Mouse (Mus musculus) forebrain, embryonic 12.5 days (tissue): ENCODE measurements around the gene Rrp15. TPM values are rescaled to one million over a fixed set of nuclear protein-coding genes. Genes with fewer than 3 reads are reported as not detected.
"Not testable (repeated sequence)": the region's sequence is repeated elsewhere in the genome, so short reads cannot be mapped to it uniquely, and the experiment has no call there.

ENCODE experiments used
- ATAC-seq: fragments of 200-750 bp; cut with Nextera tagmentation; 2 replicates; pipeline ENCODE4 v1.8.0; 2017; ENCODE audit warnings: moderate TSS enrichment; ENCODE audit not compliant: low FRiP score
- H3K27ac ChIP-seq: fragments of 300-500 bp; sonication (generic); 2 replicates; pipeline ENCODE4 v1.5.1; 2016; ENCODE audit warnings: mild to moderate bottlenecking
- H3K27me3 ChIP-seq: fragments of 300-500 bp; sonication (generic); 2 replicates; pipeline ENCODE4 v1.6.1; 2016; ENCODE audit warnings: mild to moderate bottlenecking
- H3K36me3 ChIP-seq: fragments of 300-500 bp; sonication (generic); replicated peaks from 2 replicates; pipeline ENCODE4 v1.6.1; 2016; ENCODE audit warnings: mild to moderate bottlenecking
- H3K4me1 ChIP-seq: fragments of 300-500 bp; sonication (generic); 2 replicates; pipeline ENCODE4 v1.6.1; 2016
- H3K4me2 ChIP-seq: fragments of 300-500 bp; sonication (generic); 2 replicates; pipeline ENCODE4 v1.6.1; 2016; ENCODE audit warnings: mild to moderate bottlenecking, moderate library complexity
- H3K4me3 ChIP-seq: fragments of 300-500 bp; sonication (generic); replicated peaks from 2 replicates; pipeline ENCODE4 v1.5.1; 2016; ENCODE audit warnings: mild to moderate bottlenecking
- H3K9ac ChIP-seq: fragments of 300-500 bp; sonication (generic); 2 replicates; pipeline ENCODE4 v1.6.1; 2016; ENCODE audit warnings: mild to moderate bottlenecking
- H3K9me3 ChIP-seq: fragments of 300-500 bp; sonication (generic); 2 replicates; pipeline ENCODE4 v1.6.1; 2016
- WGBS: fragments of 180-500 bp; shearing (Covaris S2); methylation state at CpG from one replicate; pipeline ENCODE4 v1.1.7; 2016; 5-methylcytosine and 5-hydroxymethylcytosine counted together
- polyA plus RNA-seq: library from polyadenylated mRNA; unstranded; fragments of >200 nt; fragmentation: Nextera tagmentation; extraction: Ambion mirVana; gene quantifications from 2 replicates; pipeline ENCODE4 v1.2.1, GENCODE M21; 2016

Gene Rrp15
- 52.7 and 58.8 TPM in 2 replicates for polyA plus RNA-seq

- peaks cover 18% of the 10 kb centered on the region for H3K4me1 ChIP-seq
- under 1% methylated on average over 46 of the region's 46 CpGs for WGBS
- H3K4me3 ChIP-seq, result peak within 1 kb of the TSS; percentile 75
- H3K4me2 ChIP-seq, result peak within 1 kb of the TSS; percentile 70
- no peaks in the 10 kb centered on the region for H3K9me3 ChIP-seq
- H3K36me3 ChIP-seq, result no peaks in the 10 kb centered on the region
- peak; percentile 95 for ATAC-seq
- peak within 1 kb of the TSS; percentile 75 for H3K9ac ChIP-seq
- peak within 1 kb of the TSS; percentile 78 for H3K27ac ChIP-seq
- no peaks in the 10 kb centered on the region for H3K27me3 ChIP-seq
These were observed at the start of gene Rrp15 for GRCm38 (mm10) chr1:186748724-186749653. Rrp15 (minus strand) TSS chr1:186749358.

- 33% methylated on average over 6 of the region's 6 CpGs for WGBS
- Histone ChIP-seq H3K9me3 (no peaks in the 10 kb centered on the region), H3K9ac (no peak overlapping the region), H3K4me2 (no peak overlapping the region), H3K4me1 (no peaks in the 10 kb centered on the region), H3K27me3 (no peaks in the 10 kb centered on the region), H3K27ac (no peak overlapping the region), H3K4me3 (no peak overlapping the region), H3K36me3 (no peaks in the 10 kb centered on the region)
- no peak for ATAC-seq
These were observed 48.8 kb upstream of the Rrp15 start for GRCm38 (mm10) chr1:186797991-186798390.

GRCm38 (mm10) chr1:186785359-186785758, 36.2 kb upstream of the Rrp15 start:
- Histone ChIP-seq H3K27ac (no peak overlapping the region), H3K4me2 (no peak overlapping the region), H3K4me3 (no peak overlapping the region), H3K9ac (no peak overlapping the region), H3K9me3 (no peaks in the 10 kb centered on the region), H3K36me3 (no peaks in the 10 kb centered on the region), H3K27me3 (no peaks in the 10 kb centered on the region), H3K4me1 (no peaks in the 10 kb centered on the region)
- 90% methylated on average over 4 of the region's 4 CpGs for WGBS
- no peak for ATAC-seq

- no peaks in the 10 kb centered on the region for H3K27me3 ChIP-seq
- no peaks in the 10 kb centered on the region for H3K36me3 ChIP-seq
- 75% methylated on average over 2 of the region's 2 CpGs for WGBS
- H3K9ac ChIP-seq, result no peak overlapping the region
- H3K4me2 ChIP-seq, result no peak overlapping the region
- H3K9me3 ChIP-seq, result no peaks in the 10 kb centered on the region
- H3K4me1 ChIP-seq, result no peaks in the 10 kb centered on the region
- H3K4me3 ChIP-seq, result no peak overlapping the region
- H3K27ac ChIP-seq, result no peak overlapping the region
- no peak for ATAC-seq
These were observed 31.7 kb upstream of the Rrp15 start for GRCm38 (mm10) chr1:186780826-186781225.

- ATAC-seq, result no peak
- no peaks in the 10 kb centered on the region for H3K9me3 ChIP-seq
- no peaks in the 10 kb centered on the region for H3K36me3 ChIP-seq
- H3K27ac ChIP-seq, result no peak overlapping the region
- no peak overlapping the region for H3K4me2 ChIP-seq
- no peak overlapping the region for H3K4me3 ChIP-seq
- no peaks in the 10 kb centered on the region for H3K27me3 ChIP-seq
- H3K9ac ChIP-seq, result no peak overlapping the region
- 74% methylated on average over 3 of the region's 3 CpGs for WGBS
- peaks cover 5% of the 10 kb centered on the region; the same call in 1 of the 2 replicates for H3K4me1 ChIP-seq
These were observed 24.0 kb upstream of the Rrp15 start for GRCm38 (mm10) chr1:186773124-186773523.

- no peak overlapping the region for H3K27ac ChIP-seq
- H3K9ac ChIP-seq, result no peak overlapping the region
- WGBS, result 55% methylated on average over 8 of the region's 8 CpGs
- H3K4me2 ChIP-seq, result no peak overlapping the region
- no peaks in the 10 kb centered on the region for H3K9me3 ChIP-seq
- H3K4me1 ChIP-seq, result peaks cover 5% of the 10 kb centered on the region; the same call in 1 of the 2 replicates
- H3K36me3 ChIP-seq, result no peaks in the 10 kb centered on the region
- H3K27me3 ChIP-seq, result no peaks in the 10 kb centered on the region
- ATAC-seq, result no peak
- no peak overlapping the region for H3K4me3 ChIP-seq
These were observed 23.5 kb upstream of the Rrp15 start for GRCm38 (mm10) chr1:186772547-186773077.

DNA sequence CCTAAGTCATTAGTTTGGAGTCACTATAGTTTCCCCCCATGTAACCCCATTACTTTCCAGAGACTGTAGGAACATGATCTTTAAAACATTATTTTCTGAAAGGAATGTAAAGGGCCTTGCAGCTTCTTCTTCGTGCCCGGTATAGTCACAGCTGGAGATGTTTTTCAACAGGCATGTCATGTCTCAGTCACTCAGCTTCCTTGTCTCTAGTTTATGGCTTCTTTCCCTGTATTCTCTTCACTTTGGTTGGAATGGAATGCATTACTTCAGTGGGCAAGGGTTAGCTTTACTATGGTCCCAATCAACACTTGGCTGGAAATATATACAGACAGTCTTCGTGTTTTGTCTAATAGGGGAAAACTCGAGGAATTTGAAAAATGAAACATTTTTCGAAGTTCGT, 22.8 kb upstream of the Rrp15 start:
- Histone ChIP-seq H3K4me2 (no peak overlapping the region), H3K27ac (no peak overlapping the region), H3K4me1 (peaks cover 5% of the 10 kb centered on the region; the same call in 1 of the 2 replicates), H3K9me3 (no peaks in the 10 kb centered on the region), H3K36me3 (no peaks in the 10 kb centered on the region), H3K9ac (no peak overlapping the region), H3K27me3 (no peaks in the 10 kb centered on the region), H3K4me3 (no peak overlapping the region)
- WGBS, result 82% methylated on average over 6 of the region's 6 CpGs
- ATAC-seq, result no peak

DNA sequence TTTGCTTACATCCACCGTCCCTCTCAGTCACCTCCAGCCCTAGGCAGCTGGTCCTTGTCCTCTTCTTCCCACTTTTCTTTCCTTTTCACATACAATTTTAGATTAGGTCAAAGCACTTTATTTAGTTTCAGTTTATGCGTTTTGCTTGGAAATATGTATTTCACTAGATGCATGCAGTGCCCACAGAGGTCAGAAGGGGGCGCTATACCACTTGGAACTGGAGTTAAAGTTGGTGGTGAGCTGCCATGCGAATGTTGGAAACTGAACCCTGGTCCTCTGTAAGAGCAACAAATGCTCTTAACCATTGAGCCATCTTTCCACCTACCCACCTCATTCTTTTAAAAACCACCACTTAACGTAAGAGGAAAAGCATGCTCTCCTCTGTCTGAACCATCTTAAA, 21.5 kb upstream of the Rrp15 start:
- no peaks in the 10 kb centered on the region for H3K27me3 ChIP-seq
- no peak overlapping the region for H3K9ac ChIP-seq
- WGBS, result 78% methylated on average over 5 of the region's 5 CpGs
- no peaks in the 10 kb centered on the region for H3K9me3 ChIP-seq
- no peak overlapping the region for H3K4me2 ChIP-seq
- peaks cover 5% of the 10 kb centered on the region; the same call in 1 of the 2 replicates for H3K4me1 ChIP-seq
- H3K36me3 ChIP-seq, result no peaks in the 10 kb centered on the region
- no peak overlapping the region for H3K27ac ChIP-seq
- ATAC-seq, result no peak
- no peak overlapping the region for H3K4me3 ChIP-seq

- no peak overlapping the region for H3K4me3 ChIP-seq
- no peak overlapping the region for H3K9ac ChIP-seq
- peaks cover 5% of the 10 kb centered on the region; the same call in 1 of the 2 replicates for H3K4me1 ChIP-seq
- no peak for ATAC-seq
- H3K27me3 ChIP-seq, result no peaks in the 10 kb centered on the region
- no peak overlapping the region for H3K4me2 ChIP-seq
- H3K36me3 ChIP-seq, result no peaks in the 10 kb centered on the region
- WGBS, result 85% methylated on average over 1 of the region's 1 CpGs
- H3K9me3 ChIP-seq, result no peaks in the 10 kb centered on the region
- no peak overlapping the region for H3K27ac ChIP-seq
These were observed 19.2 kb upstream of the Rrp15 start for GRCm38 (mm10) chr1:186768392-186768791.

GRCm38 (mm10) chr1:186763451-186763850, 14.3 kb upstream of the Rrp15 start:
- not testable (repeated sequence) for H3K4me3 ChIP-seq, H3K27me3 ChIP-seq, H3K4me1 ChIP-seq, H3K36me3 ChIP-seq, H3K9me3 ChIP-seq, H3K9ac ChIP-seq, H3K27ac ChIP-seq, ATAC-seq, H3K4me2 ChIP-seq
- WGBS, result 61% methylated on average over 6 of the region's 6 CpGs

DNA sequence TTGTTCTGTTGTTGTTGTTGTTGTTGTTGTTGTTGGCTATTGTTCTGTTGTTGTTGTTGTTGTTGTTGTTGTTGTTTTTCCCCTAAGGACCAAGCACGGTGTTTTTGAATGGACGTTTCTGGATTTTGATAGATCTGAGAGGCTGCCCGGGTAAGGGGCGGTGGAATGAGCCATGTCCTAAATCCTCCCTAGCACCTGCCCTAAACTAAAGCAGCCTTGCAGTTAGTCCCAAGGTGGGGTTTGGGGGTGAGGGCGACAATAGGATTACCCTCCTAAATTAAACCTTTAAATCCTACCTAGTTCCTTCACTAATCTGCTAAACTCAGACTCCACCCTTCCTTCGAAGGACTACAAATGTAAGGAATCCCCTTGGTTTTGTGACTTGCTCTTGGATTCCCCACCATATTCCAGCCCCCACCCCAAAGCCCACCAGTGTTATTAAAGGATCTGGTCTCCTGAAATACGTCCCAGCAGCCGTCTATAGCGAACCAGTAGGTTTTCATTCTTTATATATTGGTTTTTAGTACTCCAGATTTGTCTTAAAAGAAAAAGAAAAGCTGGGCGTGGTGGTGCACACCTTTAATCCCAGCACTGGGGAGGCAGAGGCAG, 621 bp upstream of the Rrp15 start:
- Histone ChIP-seq H3K36me3 (no peaks in the 10 kb centered on the region), H3K9me3 (no peaks in the 10 kb centered on the region), H3K4me3 (peak overlapping the region; percentile 75), H3K27me3 (no peaks in the 10 kb centered on the region), H3K9ac (peak overlapping the region; percentile 75), H3K4me2 (peak overlapping the region; percentile 70), H3K27ac (peak overlapping the region; percentile 78), H3K4me1 (peaks cover 18% of the 10 kb centered on the region)
- ATAC-seq, result peak; percentile 82
- WGBS, result 37% methylated on average over 10 of the region's 10 CpGs

GRCm38 (mm10) chr1:186739828-186740227, 9.3 kb downstream of the Rrp15 start:
- Histone ChIP-seq H3K27me3 (no peaks in the 10 kb centered on the region), H3K27ac (no peak overlapping the region), H3K9ac (no peak overlapping the region), H3K4me3 (no peak overlapping the region), H3K4me2 (no peak overlapping the region), H3K36me3 (peaks cover 44% of the 10 kb centered on the region), H3K4me1 (no peaks in the 10 kb centered on the region), H3K9me3 (no peaks in the 10 kb centered on the region)
- ATAC-seq, result no peak
- 93% methylated on average over 7 of the region's 7 CpGs for WGBS
